Mouse (Mus musculus) liver, embryonic 14.5 days (tissue): Measurements from ENCODE around the gene Fut1. TPM values are rescaled to one million over a fixed set of nuclear protein-coding genes. Genes with fewer than 3 reads are reported as not detected.

Experiments
- ATAC-seq: fragments of 200-750 bp; cut with Nextera tagmentation; 2 replicates; pipeline ENCODE4 v1.8.0; 2017; ENCODE audit warnings: moderate number of reproducible peaks, mild to moderate bottlenecking, moderate library complexity; ENCODE audit not compliant: insufficient read depth
- DNase-seq, 3 experiments: peaks; one replicate each; pipeline ENCODE4 v3.0.0-alpha.2; 2012 to 2013; ENCODE audit warnings: low read depth in 3 of 3, low spot score in 3 of 3
- H3K27ac ChIP-seq: fragments of 300-500 bp; sonication (generic); 2 replicates; pipeline ENCODE4 v1.5.1; 2014; ENCODE audit warnings: moderate library complexity, mild to moderate bottlenecking, control low read depth, inconsistent platforms
- H3K27me3 ChIP-seq: fragments of 300-500 bp; sonication (generic); 2 replicates; pipeline ENCODE4 v1.6.1; 2014; ENCODE audit warnings: mild to moderate bottlenecking, low read length, moderate library complexity; ENCODE audit not compliant: control insufficient read depth, insufficient read depth
- H3K36me3 ChIP-seq: fragments of 300-500 bp; sonication (generic); replicated peaks from 2 replicates; pipeline ENCODE4 v1.6.1; 2014; ENCODE audit warnings: low read depth; ENCODE audit not compliant: control insufficient read depth, insufficient read depth
- H3K4me1 ChIP-seq, 2 experiments: fragments of 200-500 bp in 1 of 2; fragments of 300-500 bp in 1 of 2; sonication (generic) in 1 of 2; replicated peaks; 2 replicates each; pipeline ENCODE4 v1.6.1; 2012 to 2014; ENCODE audit warnings: antibody characterized with exemption in 1 of 2, inconsistent platforms in 1 of 2, low read length in 1 of 2; ENCODE audit not compliant: control insufficient read depth in 2 of 2, insufficient read depth in 2 of 2
- H3K4me2 ChIP-seq: fragments of 300-500 bp; sonication (generic); 2 replicates; pipeline ENCODE4 v1.6.1; 2014; ENCODE audit warnings: low read depth, mild to moderate bottlenecking, control low read depth, moderate library complexity
- H3K4me3 ChIP-seq, 2 experiments: fragments of 200-500 bp in 1 of 2; fragments of 300-500 bp in 1 of 2; sonication (generic) in 1 of 2; 2 replicates each; pipeline ENCODE4 v1.5.1; 2012 to 2014; ENCODE audit warnings: low read depth in 2 of 2, low read length in 2 of 2, mild to moderate bottlenecking in 2 of 2, control low read depth in 1 of 2, inconsistent platforms in 1 of 2, moderate library complexity in 1 of 2; ENCODE audit not compliant: insufficient read depth in 1 of 2
- H3K9ac ChIP-seq: fragments of 300-500 bp; sonication (generic); replicated peaks from 2 replicates; pipeline ENCODE4 v1.6.1; 2014; ENCODE audit warnings: mild to moderate bottlenecking, control low read depth, moderate library complexity
- H3K9me3 ChIP-seq: fragments of 300-500 bp; sonication (generic); 2 replicates; pipeline ENCODE4 v1.6.1; 2016; ENCODE audit warnings: low read length, mixed read lengths; ENCODE audit not compliant: control insufficient read depth
- CTCF ChIP-seq: IDR thresholded peaks from 2 replicates; pipeline ENCODE4 v1.5.1; 2016; ENCODE audit warnings: antibody characterized with exemption, low read depth, control low read depth
- EP300 ChIP-seq: IDR thresholded peaks from 2 replicates; pipeline ENCODE4 v1.6.1; 2016; ENCODE audit warnings: antibody characterized with exemption, low read depth
- WGBS: fragments of 180-500 bp; shearing (Covaris S2); extraction: QIAGEN DNeasy Blood & Tissue Kit; methylation state at CpG from one replicate; pipeline ENCODE4 v1.1.7; 2014; ENCODE audit not compliant: insufficient replicate concordance; 5-methylcytosine and 5-hydroxymethylcytosine counted together
- polyA plus RNA-seq, 2 experiments: library from polyadenylated mRNA; depleted of rRNA in 1 of 2; stranded (reverse) in 1 of 2; unstranded in 1 of 2; fragments of >200 nt; fragmentation: Nextera tagmentation in 1 of 2; extraction: Ambion mirVana in 1 of 2; gene quantifications; 2 replicates each; pipeline versions ENCODE4 v1.2.1 to v1.2.3; 2012 to 2014

The Fut1 gene
- polyA plus RNA-seq, 2 experiments: not detected

- DNase-seq (peak; percentile 51 to 60 (median 54)), ATAC-seq (no peak)
- 0 out of 4 replicates have a peak, but pooled peaks cover 0 to 4% of the 10 kb centered on the region in 2 experiments for H3K4me1 ChIP-seq
- no peaks in the 10 kb centered on the region for H3K36me3 ChIP-seq
- TF ChIP-seq EP300 (no peak), CTCF (peak; percentile 97)
- no peak overlapping the region for H3K27ac ChIP-seq
- H3K27me3 ChIP-seq: no peaks in the 10 kb centered on the region
- H3K4me2 ChIP-seq: no peak overlapping the region
- no peaks in the 10 kb centered on the region for H3K9me3 ChIP-seq
- WGBS: 16% methylated on average over 10 of the region's 10 CpGs
- no peak overlapping the region for H3K4me3 ChIP-seq
- no peak overlapping the region for H3K9ac ChIP-seq
Observed at GRCm38 (mm10) chr7:45593118-45593815, 23.8 kb upstream of the Fut1 start.

GRCm38 (mm10) chr7:45595176-45595575 is 21.9 kb upstream of the Fut1 start:
- no peaks in the 10 kb centered on the region for H3K4me1 ChIP-seq
- H3K36me3 ChIP-seq: no peaks in the 10 kb centered on the region
- H3K27me3 ChIP-seq: no peaks in the 10 kb centered on the region
- H3K4me3 ChIP-seq: no peak overlapping the region
- H3K9me3 ChIP-seq: no peaks in the 10 kb centered on the region
- H3K9ac ChIP-seq: no peak overlapping the region
- 61% methylated on average over 4 of the region's 4 CpGs for WGBS
- ATAC-seq (no peak), DNase-seq (no peak)
- TF ChIP-seq CTCF: no peak
- no peak for TF ChIP-seq EP300
- no peak overlapping the region for H3K4me2 ChIP-seq
- H3K27ac ChIP-seq: no peak overlapping the region

GRCm38 (mm10) chr7:45596107-45596506 is 21.0 kb upstream of the Fut1 start:
- ATAC-seq (no peak), DNase-seq (no peak)
- Histone ChIP-seq H3K4me3 (no peak overlapping the region), H3K36me3 (no peaks in the 10 kb centered on the region), H3K27ac (no peak overlapping the region), H3K4me1 (no peaks in the 10 kb centered on the region), H3K9ac (no peak overlapping the region), H3K9me3 (no peaks in the 10 kb centered on the region), H3K4me2 (no peak overlapping the region), H3K27me3 (no peaks in the 10 kb centered on the region)
- TF ChIP-seq CTCF: no peak
- no peak for TF ChIP-seq EP300
- WGBS: 39% methylated on average over 1 of the region's 1 CpGs

- TF ChIP-seq CTCF (no peak), EP300 (no peak)
- no peak overlapping the region for H3K9ac ChIP-seq
- ATAC-seq (no peak), DNase-seq (no peak)
- no peak overlapping the region for H3K4me3 ChIP-seq
- H3K9me3 ChIP-seq: no peaks in the 10 kb centered on the region
- no peak overlapping the region for H3K4me2 ChIP-seq
- H3K4me1 ChIP-seq: no peaks in the 10 kb centered on the region
- H3K36me3 ChIP-seq: no peaks in the 10 kb centered on the region
- no peak overlapping the region for H3K27ac ChIP-seq
- H3K27me3 ChIP-seq: no peaks in the 10 kb centered on the region
- 67% methylated on average over 5 of the region's 5 CpGs for WGBS
Observed at GRCm38 (mm10) chr7:45597013-45597412, 20.1 kb upstream of the Fut1 start.

GRCm38 (mm10) chr7:45597527-45597926 is 19.6 kb upstream of the Fut1 start:
- Histone ChIP-seq H3K9me3 (no peaks in the 10 kb centered on the region), H3K27me3 (no peaks in the 10 kb centered on the region), H3K4me1 (no peaks in the 10 kb centered on the region), H3K4me3 (no peak overlapping the region), H3K27ac (no peak overlapping the region), H3K9ac (no peak overlapping the region), H3K4me2 (no peak overlapping the region), H3K36me3 (no peaks in the 10 kb centered on the region)
- DNase-seq (no peak), ATAC-seq (no peak)
- 75% methylated on average over 6 of the region's 6 CpGs for WGBS
- TF ChIP-seq CTCF: no peak
- no peak for TF ChIP-seq EP300
